ENCODE assay signal across 15 mouse cellular contexts in the genomic region with DNA sequence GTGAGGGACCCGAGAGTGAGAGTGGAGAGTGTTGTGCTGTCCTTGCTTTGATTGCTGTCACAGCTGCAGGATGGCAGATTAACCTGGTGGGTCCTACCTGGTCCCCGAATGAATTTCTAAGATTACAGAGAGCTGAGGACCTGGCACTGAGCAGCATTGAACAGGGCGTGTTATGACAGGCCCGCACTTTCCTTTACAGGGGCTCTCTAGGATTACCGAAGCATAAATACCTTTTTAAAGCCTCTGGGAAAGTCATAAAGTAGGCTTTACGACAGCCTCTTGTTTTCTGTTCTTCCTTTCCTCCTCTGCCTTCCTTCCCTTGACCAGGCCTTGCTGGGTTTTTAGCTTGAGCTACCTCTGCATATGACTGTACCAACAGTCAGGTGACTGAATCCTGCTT.
DNase-seq lines count a peak whose midpoint lies in the region; ATAC-seq and TF ChIP-seq lines count a peak whose summit lies in the region.
"Had no signal": no experiment of that assay in that cellular context is flagged by ENCODE, and none has a peak within 500 bp of the region (broad histone marks: within the 10 kb centered on the region; RNA-seq: fewer than 3 reads in every experiment).

No protein-coding gene starts in this region.

- WGBS in heart, embryonic 11.5 days (ENCODE audit: insufficient replicate concordance) = 72% methylated on average over 6 of the region's 6 CpGs
- WGBS in lung, embryonic 15.5 days = 68% methylated on average over 6 of the region's 6 CpGs
- WGBS in lung, adult 2 months = 74% methylated on average over 6 of the region's 6 CpGs
- 35% methylated on average over 6 of the region's 6 CpGs for WGBS in intestine, embryonic 16.5 days
- WGBS in stomach, embryonic 16.5 days = 35% methylated on average over 6 of the region's 6 CpGs

- TF ChIP-seq CTCF in lung, adult 2 months (IDR thresholded peaks at IDR 0.05; ENCODE audit: insufficient read depth, low read length) = no peak

- no peaks in the 10 kb centered on the region for H3K27me3 ChIP-seq in heart, embryonic 11.5 days (ENCODE audit: control insufficient read depth, insufficient read depth, low read length)
- H3K27me3 ChIP-seq in lung, embryonic 15.5 days = no peaks in the 10 kb centered on the region
- no peaks in the 10 kb centered on the region for H3K27me3 ChIP-seq in intestine, embryonic 16.5 days (replicated peaks; ENCODE audit: control insufficient read depth, insufficient read depth, low read length)
- no peaks in the 10 kb centered on the region for H3K27me3 ChIP-seq in stomach, embryonic 16.5 days (ENCODE audit: control insufficient read depth, insufficient read depth, low read length)
- H3K27me3 ChIP-seq: midbrain, embryonic 15.5 days; Patski had no signal

- peaks cover 48% of the 10 kb centered on the region for H3K4me1 ChIP-seq in heart, embryonic 11.5 days (ENCODE audit: control insufficient read depth, insufficient read depth, low read length)
- peaks cover 48% of the 10 kb centered on the region for H3K4me1 ChIP-seq in lung, embryonic 15.5 days
- H3K4me1 ChIP-seq in lung, adult 2 months (ENCODE audit: control insufficient read depth, insufficient read depth, low read length) = peaks cover 7% of the 10 kb centered on the region
- H3K4me1 ChIP-seq in intestine, embryonic 16.5 days (ENCODE audit: control insufficient read depth, insufficient read depth, low read length) = peaks cover 50% of the 10 kb centered on the region
- peaks cover 63% of the 10 kb centered on the region for H3K4me1 ChIP-seq in stomach, embryonic 16.5 days (ENCODE audit: control insufficient read depth, insufficient read depth, low read length)

- no peak overlapping the region for H3K9ac ChIP-seq in heart, embryonic 11.5 days (ENCODE audit: low read depth, low read length)
- 0 out of 2 replicates have a peak overlapping the region, but pooled peaks have one; percentile 14 for H3K9ac ChIP-seq in lung, embryonic 15.5 days
- H3K9ac ChIP-seq in intestine, embryonic 16.5 days (ENCODE audit: low read depth, low read length) = peak overlapping the region; percentile 57
- H3K9ac ChIP-seq in stomach, embryonic 16.5 days (ENCODE audit: low read length) = peak overlapping the region; percentile 67
- H3K9ac ChIP-seq: midbrain, embryonic 15.5 days had no signal

- H3K36me3 ChIP-seq in heart, embryonic 11.5 days (ENCODE audit: control insufficient read depth, insufficient read depth, low read length) = no peaks in the 10 kb centered on the region
- H3K36me3 ChIP-seq in lung, embryonic 15.5 days = no peaks in the 10 kb centered on the region
- H3K36me3 ChIP-seq in intestine, embryonic 16.5 days (ENCODE audit: control insufficient read depth, insufficient read depth, low read length) = no peaks in the 10 kb centered on the region
- H3K36me3 ChIP-seq in stomach, embryonic 16.5 days (ENCODE audit: control insufficient read depth, insufficient read depth, low read length) = no peaks in the 10 kb centered on the region
- H3K36me3 ChIP-seq: midbrain, embryonic 15.5 days had no signal

- H3K4me2 ChIP-seq in heart, embryonic 11.5 days = no peak overlapping the region
- no peak overlapping the region for H3K4me2 ChIP-seq in lung, embryonic 15.5 days
- peak overlapping the region; percentile 14; the same call in 1 of the 2 replicates for H3K4me2 ChIP-seq in intestine, embryonic 16.5 days (ENCODE audit: low read depth, low read length)
- peak overlapping the region; percentile 25; the same call in 1 of the 2 replicates for H3K4me2 ChIP-seq in stomach, embryonic 16.5 days (ENCODE audit: low read depth, low read length)
- H3K4me2 ChIP-seq: midbrain, embryonic 15.5 days had no signal

- ATAC-seq in heart, embryonic 11.5 days (replicated peaks; ENCODE audit: insufficient number of reproducible peaks, low FRiP score, low TSS enrichment) = no peak
- no peak for ATAC-seq in lung, embryonic 15.5 days (ENCODE audit: borderline replicate concordance, extremely low read depth, low FRiP score, low TSS enrichment)
- peak; percentile 45 for ATAC-seq in intestine, embryonic 16.5 days
- no peak for ATAC-seq in stomach, embryonic 16.5 days (ENCODE audit: insufficient read depth, low FRiP score)
- ATAC-seq in cerebellum, adult (ENCODE audit: insufficient number of reproducible peaks, low FRiP score, low TSS enrichment) = no peak
- ATAC-seq: midbrain, embryonic 15.5 days; Patski had no signal

- no peak for TF ChIP-seq POLR2A in lung, adult 2 months (IDR thresholded peaks at IDR 0.05; ENCODE audit: borderline replicate concordance, extremely low read depth, low read depth, low read length)

- no peaks in the 10 kb centered on the region for H3K9me3 ChIP-seq in heart, embryonic 11.5 days (replicated peaks; ENCODE audit: control insufficient read depth, low read length)
- no peaks in the 10 kb centered on the region for H3K9me3 ChIP-seq in lung, embryonic 15.5 days
- H3K9me3 ChIP-seq in intestine, embryonic 16.5 days (ENCODE audit: control insufficient read depth, low read length) = no peaks in the 10 kb centered on the region
- H3K9me3 ChIP-seq in stomach, embryonic 16.5 days (replicated peaks; ENCODE audit: control insufficient read depth, low read length) = no peaks in the 10 kb centered on the region
- H3K9me3 ChIP-seq: midbrain, embryonic 15.5 days had no signal

- no peak for DNase-seq in heart, postnatal 25 days (ENCODE audit: low spot score)
- DNase-seq in lung, adult 2 months = no peak
- no peak for DNase-seq in cerebellum, postnatal 25 days
- DNase-seq: adrenal gland, postnatal 14 days; cerebellum, adult 11 months; heart, postnatal 4 days; thymus, postnatal 25 days had no signal

- H3K4me3 ChIP-seq in heart, embryonic 11.5 days (ENCODE audit: low read depth, low read length) = no peak overlapping the region
- no peak overlapping the region for H3K4me3 ChIP-seq in lung, embryonic 15.5 days
- H3K4me3 ChIP-seq in lung, adult 2 months (replicated peaks; ENCODE audit: extremely low read depth, low read depth, low read length) = no peak overlapping the region
- no peak overlapping the region for H3K4me3 ChIP-seq in intestine, embryonic 16.5 days (ENCODE audit: low read length)
- H3K4me3 ChIP-seq in stomach, embryonic 16.5 days (replicated peaks; ENCODE audit: low read length) = no peak overlapping the region
- H3K4me3 ChIP-seq: layer of hippocampus, adult 2 months; midbrain, embryonic 15.5 days had no signal

- H3K27ac ChIP-seq in heart, embryonic 11.5 days (ENCODE audit: low read depth, low read length) = peak overlapping the region; percentile 62
- H3K27ac ChIP-seq in lung, embryonic 15.5 days = peak overlapping the region; percentile 76
- H3K27ac ChIP-seq in intestine, embryonic 16.5 days (ENCODE audit: low read length) = peak overlapping the region; percentile 91
- H3K27ac ChIP-seq in stomach, embryonic 16.5 days (ENCODE audit: low read length) = peak overlapping the region; percentile 99
- H3K27ac ChIP-seq: layer of hippocampus, adult 2 months; midbrain, embryonic 15.5 days had no signal

- intact Hi-C loops in heart, postnatal 25 days (cut with DNase I) = no loop called here

Comparison
In these comparisons a context has a peak if more than half of its experiments do, and no peak if none do; other contexts are left out.
1. H3K4me2 ChIP-seq: peak in intestine, embryonic 16.5 days (single experiment) and stomach, embryonic 16.5 days (single experiment); none in heart, embryonic 11.5 days (single experiment) and lung, embryonic 15.5 days (single experiment).
2. Peak in every context shown above with its lines, with median percentiles within 50 percentile points of each other: H3K27ac ChIP-seq.